Mouse (Mus musculus) bone marrow, adult 2 months (tissue): ENCODE data around the gene Rp9.

Experiments
- CTCF ChIP-seq: fragments of 200-500 bp; IDR thresholded peaks from 2 replicates; pipeline ENCODE4 v1.5.1; 2011; ENCODE audit warnings: low read length, control low read depth; ENCODE audit not compliant: control insufficient read depth, insufficient read depth
- POLR2A ChIP-seq: fragments of 200-500 bp; IDR thresholded peaks from 2 replicates; pipeline ENCODE4 v1.6.1; 2011; ENCODE audit warnings: low read depth, mild to moderate bottlenecking, control low read depth, low read length, borderline replicate concordance; ENCODE audit not compliant: control insufficient read depth

DNA sequence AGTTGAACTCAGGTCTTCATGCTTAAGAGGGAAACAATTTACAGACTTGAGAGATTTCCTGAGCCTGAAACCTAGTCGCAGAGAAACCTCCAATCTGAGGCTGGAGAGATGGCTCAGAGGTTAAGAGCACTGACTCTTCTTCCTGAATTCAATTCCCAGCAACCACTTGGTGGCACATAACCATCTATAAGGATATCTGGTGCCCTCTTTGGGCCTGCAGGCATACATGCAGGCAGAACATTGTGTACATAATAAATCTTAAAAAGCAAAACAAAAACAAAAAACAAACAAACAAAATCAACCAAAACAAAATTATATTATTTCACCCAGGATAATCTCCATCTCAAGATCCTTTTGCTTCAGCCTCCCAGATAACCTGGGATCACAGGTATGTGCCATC lies 30.7 kb downstream of the Rp9 start:
- TF ChIP-seq CTCF (no peak), POLR2A (no peak)
